Mouse (Mus musculus): Measurements from ENCODE around the gene Phactr1. TPM values are rescaled to one million over a fixed set of nuclear protein-coding genes. Genes with fewer than 3 reads are reported as not detected.

The Phactr1 gene
- total and polyA plus RNA-seq, 3 experiments, result 0.11 TPM; not detected in 2

DNA sequence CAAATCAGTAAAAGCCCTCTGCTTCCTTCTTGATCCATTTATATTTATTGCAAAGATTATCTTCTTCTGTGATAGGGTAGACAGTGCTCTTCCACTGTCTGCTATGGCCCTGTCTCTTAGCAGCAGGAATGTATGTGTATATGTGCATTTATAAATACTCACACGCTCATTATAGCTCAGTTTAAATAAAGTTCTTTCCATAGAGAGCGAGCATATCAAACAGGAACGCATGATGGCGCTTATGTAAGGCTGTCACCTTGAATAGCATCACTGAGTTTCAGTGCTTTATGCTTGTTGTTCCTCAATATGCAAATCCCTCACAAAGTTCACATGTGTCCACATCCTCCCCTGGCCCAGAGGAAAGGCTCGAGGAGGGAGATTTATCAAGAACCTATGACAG is 57.7 kb downstream of the Phactr1 start:
- no peaks in the 10 kb centered on the region for H3K4me1 ChIP-seq (ENCODE audit: insufficient read depth, low read depth, low read length)
- H3K36me3 ChIP-seq (replicated peaks), result no peaks in the 10 kb centered on the region
- no peaks in the 10 kb centered on the region for H3K27me3 ChIP-seq (ENCODE audit: insufficient read depth, low read length)
- H3K9me3 ChIP-seq (replicated peaks), result peaks cover 12% of the 10 kb centered on the region
- ATAC-seq (ENCODE audit: extremely low read depth, insufficient number of reproducible peaks, low FRiP score, poor library complexity, severe bottlenecking) (no peak), DNase-seq (ENCODE audit: low spot score) (no peak)
- H3K4me3 ChIP-seq (ENCODE audit: low read depth, low read length), result no peak overlapping the region
- no peak for TF ChIP-seq CTCF (IDR thresholded peaks at IDR 0.05; ENCODE audit: low read depth, low read length)
- TF ChIP-seq TAL1 (conservative IDR thresholded peaks at IDR 0.05; ENCODE audit: low read depth, low read length), result no peak
- no peak for TF ChIP-seq POLR2AphosphoS5 (IDR thresholded peaks at IDR 0.05; ENCODE audit: insufficient replicate concordance, low read depth, low read length)
- TF ChIP-seq GATA1 (IDR thresholded peaks at IDR 0.05; ENCODE audit: borderline replicate concordance, low read length), result no peak
- no peak for TF ChIP-seq GATA2 (IDR thresholded peaks at IDR 0.05; ENCODE audit: borderline replicate concordance, low read depth, low read length)

DNA sequence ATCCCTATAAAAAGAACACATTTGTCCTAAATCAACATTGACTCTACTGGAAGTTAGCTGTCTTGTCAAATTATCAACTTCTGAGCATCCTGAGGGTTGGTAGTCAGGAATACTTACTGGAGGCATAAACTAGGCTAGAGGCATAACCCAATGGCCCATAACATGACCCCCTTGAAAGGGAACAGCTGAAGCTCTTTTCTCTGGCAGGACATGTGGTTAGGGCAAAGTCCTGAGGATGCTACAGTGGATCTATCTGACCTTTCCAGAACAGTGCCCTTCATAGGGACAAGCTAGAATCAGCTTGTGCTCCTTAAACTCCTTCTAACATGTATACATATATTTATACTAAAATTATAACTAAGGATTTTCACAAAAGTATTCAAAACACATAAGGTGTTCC is 61.8 kb downstream of the Phactr1 start:
- ATAC-seq (ENCODE audit: extremely low read depth, insufficient number of reproducible peaks, low FRiP score, poor library complexity, severe bottlenecking) (no peak), DNase-seq (ENCODE audit: low spot score) (no peak)
- Histone ChIP-seq H3K27me3 (ENCODE audit: insufficient read depth, low read length) (no peaks in the 10 kb centered on the region), H3K4me3 (ENCODE audit: low read depth, low read length) (no peak overlapping the region), H3K36me3 (replicated peaks) (no peaks in the 10 kb centered on the region), H3K9me3 (replicated peaks) (peaks cover 12% of the 10 kb centered on the region), H3K4me1 (ENCODE audit: insufficient read depth, low read depth, low read length) (no peaks in the 10 kb centered on the region)
- TF ChIP-seq CTCF (IDR thresholded peaks at IDR 0.05; ENCODE audit: low read depth, low read length), result no peak
- no peak for TF ChIP-seq TAL1 (conservative IDR thresholded peaks at IDR 0.05; ENCODE audit: low read depth, low read length)
- no peak for TF ChIP-seq GATA1 (IDR thresholded peaks at IDR 0.05; ENCODE audit: borderline replicate concordance, low read length)
- no peak for TF ChIP-seq POLR2AphosphoS5 (IDR thresholded peaks at IDR 0.05; ENCODE audit: insufficient replicate concordance, low read depth, low read length)
- TF ChIP-seq GATA2 (IDR thresholded peaks at IDR 0.05; ENCODE audit: borderline replicate concordance, low read depth, low read length), result no peak

DNA sequence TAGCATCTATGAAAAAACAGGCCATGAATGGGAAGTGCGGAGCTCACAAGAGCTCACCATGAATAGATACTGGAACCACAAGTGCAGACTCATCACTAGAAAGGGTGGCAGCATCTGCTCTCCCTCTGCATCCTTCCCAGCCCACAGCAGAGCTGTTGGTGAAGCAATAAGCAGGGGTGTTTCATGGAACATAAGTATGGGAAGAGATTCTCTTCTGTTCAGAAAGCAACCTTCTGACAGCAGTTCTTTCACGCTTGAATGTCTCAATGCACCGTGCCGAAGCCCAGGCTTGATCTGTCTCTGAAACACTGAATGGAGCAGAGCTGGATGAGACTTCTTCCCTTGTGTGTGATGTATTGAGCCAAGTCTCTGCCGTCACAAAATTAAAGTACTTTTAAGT is 64.0 kb downstream of the Phactr1 start:
- no peaks in the 10 kb centered on the region for H3K27me3 ChIP-seq (ENCODE audit: insufficient read depth, low read length)
- TF ChIP-seq CTCF (IDR thresholded peaks at IDR 0.05; ENCODE audit: low read depth, low read length), result no peak
- TF ChIP-seq POLR2AphosphoS5 (IDR thresholded peaks at IDR 0.05; ENCODE audit: insufficient replicate concordance, low read depth, low read length), result no peak
- no peak for TF ChIP-seq GATA2 (IDR thresholded peaks at IDR 0.05; ENCODE audit: borderline replicate concordance, low read depth, low read length)
- TF ChIP-seq TAL1 (conservative IDR thresholded peaks at IDR 0.05; ENCODE audit: low read depth, low read length), result no peak
- no peak for TF ChIP-seq GATA1 (IDR thresholded peaks at IDR 0.05; ENCODE audit: borderline replicate concordance, low read length)
- ATAC-seq (ENCODE audit: extremely low read depth, insufficient number of reproducible peaks, low FRiP score, poor library complexity, severe bottlenecking) (no peak), DNase-seq (ENCODE audit: low spot score) (no peak)
- H3K36me3 ChIP-seq (replicated peaks), result no peaks in the 10 kb centered on the region
- H3K9me3 ChIP-seq (replicated peaks), result peaks cover 18% of the 10 kb centered on the region
- H3K4me3 ChIP-seq (ENCODE audit: low read depth, low read length), result no peak overlapping the region
- no peaks in the 10 kb centered on the region for H3K4me1 ChIP-seq (ENCODE audit: insufficient read depth, low read depth, low read length)

DNA sequence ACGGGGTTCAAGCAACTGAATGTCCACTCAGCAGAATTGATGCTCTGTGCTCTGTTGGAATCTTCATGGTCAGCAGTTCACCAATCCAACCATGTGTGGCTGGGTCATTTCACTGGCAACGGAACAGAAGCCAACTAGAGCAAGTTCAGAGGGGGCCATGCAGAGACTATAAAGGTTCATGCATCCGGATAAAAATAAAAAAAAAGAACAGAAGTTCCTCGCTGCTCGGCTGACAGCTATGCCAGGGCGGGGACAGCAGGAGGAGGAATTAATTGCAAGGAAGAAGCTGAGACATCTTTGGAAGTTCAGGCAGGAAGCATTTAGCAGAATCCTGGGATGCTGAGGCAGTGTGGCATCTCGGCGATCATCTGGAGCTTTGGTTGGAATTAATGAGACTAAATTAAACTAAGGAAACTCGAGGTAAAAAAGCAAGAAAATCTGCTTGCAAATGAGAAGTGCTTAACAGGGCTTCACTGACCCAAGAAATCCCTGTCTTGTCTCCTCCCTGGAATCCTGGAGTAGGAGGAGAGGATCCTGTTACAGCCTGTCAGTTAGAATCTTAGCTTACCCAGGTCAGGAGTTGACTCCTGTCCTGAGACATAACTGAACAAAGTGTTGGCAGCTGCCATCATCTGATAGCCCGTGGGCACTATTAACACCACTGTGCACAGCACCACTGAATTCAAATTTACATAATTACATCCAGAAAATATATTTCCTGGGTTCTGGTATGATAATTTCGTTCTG is 77.4 kb downstream of the Phactr1 start:
- no peak for DNase-seq (ENCODE audit: low spot score)
- TF ChIP-seq CTCF (IDR thresholded peaks at IDR 0.05; ENCODE audit: low read depth, low read length) (no peak), TAL1 (conservative IDR thresholded peaks at IDR 0.05; ENCODE audit: low read depth, low read length) (no peak), POLR2AphosphoS5 (IDR thresholded peaks at IDR 0.05; ENCODE audit: insufficient replicate concordance, low read depth, low read length) (no peak), GATA2 (IDR thresholded peaks at IDR 0.05; ENCODE audit: borderline replicate concordance, low read depth, low read length) (no peak)
- no peaks in the 10 kb centered on the region for H3K4me1 ChIP-seq (ENCODE audit: insufficient read depth, low read depth, low read length)
- no peak overlapping the region for H3K4me3 ChIP-seq (ENCODE audit: low read depth, low read length)
- H3K27me3 ChIP-seq (ENCODE audit: insufficient read depth, low read length), result no peaks in the 10 kb centered on the region
- ATAC-seq (ENCODE audit: extremely low read depth, insufficient number of reproducible peaks, low FRiP score, poor library complexity, severe bottlenecking), result no peak
- peaks cover 7% of the 10 kb centered on the region; the same call in 1 of the 2 replicates for H3K9me3 ChIP-seq (replicated peaks)
- H3K36me3 ChIP-seq (replicated peaks), result no peaks in the 10 kb centered on the region

DNA sequence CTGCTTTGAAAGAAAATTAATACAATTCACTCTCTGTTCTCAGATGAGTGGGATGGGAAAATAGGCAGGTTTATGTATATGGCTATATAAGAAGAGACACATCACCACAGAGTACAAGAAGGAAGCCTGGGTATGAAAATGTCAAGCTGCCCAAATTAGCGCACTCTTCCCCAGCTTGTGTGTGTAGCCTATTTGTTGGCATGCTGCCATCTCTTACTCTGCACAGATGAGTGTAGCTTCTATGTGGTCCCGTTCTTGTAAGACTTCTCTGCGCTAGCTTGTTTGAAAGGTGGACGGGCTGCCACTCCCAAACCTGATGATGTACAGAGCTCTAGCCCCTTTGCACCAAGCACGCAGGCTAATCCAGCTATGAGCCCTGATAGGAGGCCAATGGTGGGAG is 78.7 kb downstream of the Phactr1 start:
- no peak for DNase-seq (ENCODE audit: low spot score)
- no peaks in the 10 kb centered on the region for H3K36me3 ChIP-seq (replicated peaks)
- no peaks in the 10 kb centered on the region for H3K4me1 ChIP-seq (ENCODE audit: insufficient read depth, low read depth, low read length)
- H3K27me3 ChIP-seq (ENCODE audit: insufficient read depth, low read length), result no peaks in the 10 kb centered on the region
- peaks cover 12% of the 10 kb centered on the region; the same call in 1 of the 2 replicates for H3K9me3 ChIP-seq (replicated peaks)
- TF ChIP-seq GATA2 (IDR thresholded peaks at IDR 0.05; ENCODE audit: borderline replicate concordance, low read depth, low read length) (no peak), GATA1 (IDR thresholded peaks at IDR 0.05; ENCODE audit: borderline replicate concordance, low read length) (no peak), CTCF (IDR thresholded peaks at IDR 0.05; ENCODE audit: low read depth, low read length) (no peak), POLR2AphosphoS5 (IDR thresholded peaks at IDR 0.05; ENCODE audit: insufficient replicate concordance, low read depth, low read length) (no peak), TAL1 (conservative IDR thresholded peaks at IDR 0.05; ENCODE audit: low read depth, low read length) (no peak)
- ATAC-seq (ENCODE audit: extremely low read depth, insufficient number of reproducible peaks, low FRiP score, poor library complexity, severe bottlenecking), result no peak
- no peak overlapping the region for H3K4me3 ChIP-seq (ENCODE audit: low read depth, low read length)

DNA sequence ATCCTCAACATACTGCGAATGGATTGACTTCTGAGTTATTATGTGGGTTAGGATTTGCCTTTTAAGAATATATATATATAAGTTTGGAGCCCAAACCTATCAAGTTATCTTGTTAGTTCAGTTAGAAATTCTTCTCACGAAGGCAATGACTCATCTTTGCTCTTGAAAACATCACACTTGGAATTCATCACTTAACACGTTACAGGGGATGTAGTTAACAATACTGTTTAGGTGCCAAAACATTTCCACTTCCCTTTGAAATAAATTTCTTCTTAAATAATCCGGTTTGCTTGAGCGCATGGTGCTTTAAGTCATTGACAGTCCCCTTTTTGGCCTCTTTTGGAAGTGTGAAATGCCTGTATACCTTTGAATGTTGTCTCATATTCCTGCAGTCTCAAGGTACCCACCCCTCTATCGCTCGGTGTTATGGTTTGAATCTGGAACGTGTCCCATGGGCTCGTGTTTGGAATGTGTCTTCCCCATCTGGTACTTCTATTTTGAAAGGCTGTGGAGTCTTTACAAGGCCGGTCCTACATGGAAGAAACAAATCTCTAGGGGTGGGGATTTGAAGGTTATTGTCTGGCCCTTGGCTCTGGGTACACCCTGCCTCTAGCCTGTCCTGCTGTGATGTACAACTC is 80.6 kb downstream of the Phactr1 start:
- TF ChIP-seq POLR2AphosphoS5 (IDR thresholded peaks at IDR 0.05; ENCODE audit: insufficient replicate concordance, low read depth, low read length) (no peak), GATA2 (IDR thresholded peaks at IDR 0.05; ENCODE audit: borderline replicate concordance, low read depth, low read length) (no peak), GATA1 (IDR thresholded peaks at IDR 0.05; ENCODE audit: borderline replicate concordance, low read length) (no peak), CTCF (IDR thresholded peaks at IDR 0.05; ENCODE audit: low read depth, low read length) (no peak), TAL1 (conservative IDR thresholded peaks at IDR 0.05; ENCODE audit: low read depth, low read length) (no peak)
- DNase-seq (ENCODE audit: low spot score) (no peak), ATAC-seq (ENCODE audit: extremely low read depth, insufficient number of reproducible peaks, low FRiP score, poor library complexity, severe bottlenecking) (no peak)
- no peaks in the 10 kb centered on the region for H3K27me3 ChIP-seq (ENCODE audit: insufficient read depth, low read length)
- no peak overlapping the region for H3K4me3 ChIP-seq (ENCODE audit: low read depth, low read length)
- no peaks in the 10 kb centered on the region for H3K36me3 ChIP-seq (replicated peaks)
- peaks cover 17% of the 10 kb centered on the region; the same call in 1 of the 2 replicates for H3K9me3 ChIP-seq (replicated peaks)
- no peaks in the 10 kb centered on the region for H3K4me1 ChIP-seq (ENCODE audit: insufficient read depth, low read depth, low read length)
